Mouse (Mus musculus): ENCODE results near the gene Ccdc61. TPM values are rescaled to one million over a fixed set of nuclear protein-coding genes. Genes with fewer than 3 reads are reported as not detected.
A peak's percentile ranks its signal among the peaks of the same experiment; 100 is the strongest.

The Ccdc61 gene
- polyA plus RNA-seq (2014; fragmentation: Nextera tagmentation; extraction: Ambion mirVana): 20.4 and 24.7 TPM in 2 replicates

DNA sequence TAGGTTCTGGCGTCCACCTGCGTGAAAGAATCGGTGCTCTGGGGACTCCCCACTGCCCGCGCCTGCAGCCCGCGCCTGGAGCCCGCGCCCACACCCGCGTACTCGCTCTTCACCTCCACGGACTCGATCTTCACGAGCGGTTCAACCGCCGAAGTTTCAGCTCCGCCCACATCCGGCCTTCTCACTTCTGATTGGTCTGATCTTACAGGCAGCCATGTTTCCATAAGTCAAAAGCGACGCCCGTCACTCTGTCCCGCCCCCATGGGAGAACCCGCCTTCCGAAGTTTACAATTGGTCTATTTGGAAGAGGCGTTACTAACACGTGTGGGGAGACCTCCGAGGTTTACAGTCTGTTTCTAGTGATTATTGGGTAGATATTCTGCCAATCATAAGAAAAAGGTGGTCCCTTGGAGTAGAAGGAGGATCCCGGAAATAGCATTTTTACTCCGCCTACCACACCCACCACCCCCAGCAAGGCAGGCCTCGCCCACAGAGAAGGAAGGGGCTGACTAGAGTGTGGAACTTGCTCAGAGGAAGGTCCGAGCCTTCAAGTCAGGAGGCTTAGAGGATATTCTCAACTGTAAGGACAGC is at the start of gene Ccdc61:
TSS of gene Ccdc61 (minus strand) at position 175 of the 591 bp plus-strand sequence.
- H3K4me3 ChIP-seq (ENCODE audit: low read depth, low read length): peak within 1 kb of the TSS; percentile 76
- no peaks in the 10 kb centered on the region for H3K27me3 ChIP-seq (ENCODE audit: insufficient read depth, low read length)
- no peak for TF ChIP-seq CTCF (IDR thresholded peaks at IDR 0.05; ENCODE audit: low read depth)
- peak; percentile 99 for ATAC-seq (ENCODE audit: insufficient read depth)
- 0 out of 2 replicates have a peak, but pooled peaks cover 6% of the 10 kb centered on the region for H3K36me3 ChIP-seq (ENCODE audit: insufficient read depth)
- peak within 1 kb of the TSS; percentile 75 for H3K4me2 ChIP-seq
- H3K9ac ChIP-seq: peak within 1 kb of the TSS; percentile 67
- H3K27ac ChIP-seq (ENCODE audit: low read depth): no peak within 1 kb of the TSS
- peak; percentile 100 for DNase-seq
- 0% methylated on average over 33 of the region's 33 CpGs for WGBS
- peaks cover 7% of the 10 kb centered on the region; the same call in 1 of the 2 replicates for H3K4me1 ChIP-seq (ENCODE audit: insufficient read depth)
- no peaks in the 10 kb centered on the region for H3K9me3 ChIP-seq (ENCODE audit: low read depth, low read length)

DNA sequence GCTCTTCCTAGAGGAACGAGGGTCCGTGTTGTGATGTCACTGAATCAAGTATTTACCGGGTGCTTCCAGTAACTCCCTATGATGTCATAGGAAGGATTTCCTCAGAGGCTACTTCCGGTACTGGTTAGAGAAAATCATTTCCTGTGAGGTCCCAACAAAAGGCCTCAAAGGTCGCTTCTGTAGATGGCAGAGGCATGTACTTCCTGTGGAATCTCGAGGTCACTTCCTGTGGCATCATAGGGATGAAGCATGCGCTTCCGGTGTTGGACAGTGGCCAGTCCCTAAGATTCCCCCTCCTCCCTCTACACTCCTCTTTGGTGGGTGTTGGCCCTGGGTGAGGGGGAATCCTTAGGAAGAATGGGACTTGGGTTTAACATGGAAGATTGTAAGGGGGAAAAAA is 49.2 kb upstream of the Ccdc61 start:
- peaks cover 75% of the 10 kb centered on the region for H3K27me3 ChIP-seq (ENCODE audit: insufficient read depth, low read length)
- 47% methylated on average over 8 of the region's 8 CpGs for WGBS
- no peak overlapping the region for H3K4me3 ChIP-seq (ENCODE audit: low read depth, low read length)
- ATAC-seq (ENCODE audit: insufficient read depth) (peak; percentile 11; the same call in 1 of the 2 replicates), DNase-seq (peak; percentile 73)
- H3K27ac ChIP-seq (ENCODE audit: low read depth): 0 out of 2 replicates have a peak overlapping the region, but pooled peaks have one; percentile 27
- H3K36me3 ChIP-seq (ENCODE audit: insufficient read depth): no peaks in the 10 kb centered on the region
- no peaks in the 10 kb centered on the region for H3K9me3 ChIP-seq (ENCODE audit: low read depth, low read length)
- H3K4me1 ChIP-seq (ENCODE audit: insufficient read depth): 0 out of 2 replicates have a peak, but pooled peaks cover 3% of the 10 kb centered on the region
- no peak overlapping the region for H3K4me2 ChIP-seq
- H3K9ac ChIP-seq: no peak overlapping the region
- TF ChIP-seq CTCF (IDR thresholded peaks at IDR 0.05; ENCODE audit: low read depth): no peak

DNA sequence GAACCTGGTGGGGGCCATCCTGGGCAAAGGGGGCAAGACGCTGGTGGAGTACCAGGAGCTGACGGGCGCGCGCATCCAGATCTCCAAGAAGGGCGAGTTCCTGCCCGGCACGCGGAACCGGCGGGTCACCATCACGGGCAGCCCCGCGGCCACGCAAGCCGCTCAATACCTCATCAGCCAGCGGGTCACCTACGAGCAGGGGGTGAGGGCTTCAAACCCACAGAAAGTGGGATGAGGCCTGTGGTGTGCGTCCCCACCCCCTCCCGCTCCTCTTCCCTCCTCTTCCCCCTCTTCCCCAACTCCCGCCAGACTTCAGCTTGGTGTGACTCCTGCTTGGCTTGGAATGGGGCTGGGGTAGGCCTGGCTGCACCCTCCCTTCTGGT is 48.2 kb upstream of the Ccdc61 start:
- H3K9me3 ChIP-seq (ENCODE audit: low read depth, low read length): no peaks in the 10 kb centered on the region
- 3% methylated on average over 21 of the region's 21 CpGs for WGBS
- peak overlapping the region; percentile 59 for H3K9ac ChIP-seq
- H3K27me3 ChIP-seq (ENCODE audit: insufficient read depth, low read length): peaks cover 65% of the 10 kb centered on the region
- peak; percentile 65 for ATAC-seq (ENCODE audit: insufficient read depth)
- H3K4me1 ChIP-seq (ENCODE audit: insufficient read depth): 0 out of 2 replicates have a peak, but pooled peaks cover 3% of the 10 kb centered on the region
- peak overlapping the region; percentile 98 for H3K4me2 ChIP-seq
- no peaks in the 10 kb centered on the region for H3K36me3 ChIP-seq (ENCODE audit: insufficient read depth)
- peak overlapping the region; percentile 61 for H3K4me3 ChIP-seq (ENCODE audit: low read depth, low read length)
- DNase-seq: no peak
- no peak for TF ChIP-seq CTCF (IDR thresholded peaks at IDR 0.05; ENCODE audit: low read depth)
- H3K27ac ChIP-seq (ENCODE audit: low read depth): no peak overlapping the region

DNA sequence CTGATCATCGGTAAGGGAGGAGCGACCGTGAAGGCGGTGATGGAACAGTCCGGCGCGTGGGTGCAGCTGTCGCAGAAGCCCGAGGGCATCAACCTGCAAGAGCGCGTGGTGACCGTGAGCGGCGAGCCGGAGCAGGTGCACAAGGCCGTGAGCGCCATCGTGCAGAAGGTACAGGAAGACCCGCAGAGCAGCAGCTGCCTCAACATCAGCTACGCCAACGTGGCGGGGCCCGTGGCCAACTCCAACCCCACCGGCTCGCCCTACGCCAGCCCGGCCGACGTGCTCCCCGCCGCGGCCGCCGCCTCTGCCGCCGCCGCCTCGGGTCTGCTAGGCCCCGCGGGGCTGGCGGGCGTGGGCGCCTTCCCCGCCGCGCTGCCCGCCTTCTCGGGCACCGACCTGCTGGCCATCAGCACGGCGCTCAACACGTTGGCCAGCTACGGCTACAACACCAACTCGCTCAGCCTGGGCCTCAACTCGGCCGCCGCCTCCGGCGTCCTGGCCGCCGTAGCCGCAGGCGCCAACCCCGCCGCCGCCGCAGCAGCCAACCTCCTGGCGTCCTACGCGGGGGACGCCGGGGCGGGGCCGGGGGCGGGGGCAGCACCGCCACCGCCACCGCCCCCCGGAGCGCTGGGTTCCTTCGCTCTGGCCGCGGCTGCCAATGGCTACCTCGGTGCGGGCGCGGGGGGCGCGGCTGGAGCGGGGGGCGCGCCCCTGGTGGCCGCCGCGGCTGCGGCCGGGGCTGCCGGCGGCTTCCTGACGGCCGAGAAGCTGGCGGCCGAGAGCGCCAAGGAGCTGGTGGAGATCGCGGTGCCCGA is 47.6 kb upstream of the Ccdc61 start:
- peak; percentile 25; the same call in 1 of the 2 replicates for TF ChIP-seq CTCF (IDR thresholded peaks at IDR 0.05; ENCODE audit: low read depth)
- Histone ChIP-seq H3K9me3 (ENCODE audit: low read depth, low read length) (no peaks in the 10 kb centered on the region), H3K4me1 (ENCODE audit: insufficient read depth) (0 out of 2 replicates have a peak, but pooled peaks cover 3% of the 10 kb centered on the region), H3K4me3 (ENCODE audit: low read depth, low read length) (peak overlapping the region; percentile 61), H3K36me3 (ENCODE audit: insufficient read depth) (no peaks in the 10 kb centered on the region), H3K27me3 (ENCODE audit: insufficient read depth, low read length) (peaks cover 59% of the 10 kb centered on the region), H3K4me2 (peak overlapping the region; percentile 98), H3K9ac (peak overlapping the region; percentile 59), H3K27ac (ENCODE audit: low read depth) (0 out of 2 replicates have a peak overlapping the region, but pooled peaks have one; percentile 24)
- WGBS: under 1% methylated on average over 102 of the region's 107 CpGs
- DNase-seq (peak; percentile 83), ATAC-seq (ENCODE audit: insufficient read depth) (peak; percentile 90)

DNA sequence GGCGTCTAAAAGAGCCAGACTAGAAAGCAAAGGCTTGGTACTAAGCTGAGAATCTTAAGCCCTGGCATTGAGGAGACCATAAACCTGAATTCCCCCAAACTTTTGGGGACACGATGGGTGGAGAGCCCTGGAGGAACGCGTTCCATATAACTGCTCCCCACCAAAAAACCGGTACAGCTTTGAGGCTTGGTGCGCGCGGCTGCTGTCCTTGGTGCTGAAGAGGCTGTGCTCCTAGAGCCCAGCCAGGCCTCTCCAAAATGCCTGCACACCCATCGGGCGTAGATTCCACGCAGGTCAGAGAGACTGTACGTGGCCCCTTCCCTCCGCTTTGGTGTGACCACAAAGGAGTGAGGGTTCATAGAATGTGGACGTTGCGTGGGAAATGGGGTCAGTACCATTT is 41.2 kb upstream of the Ccdc61 start:
- Histone ChIP-seq H3K4me2 (no peak overlapping the region), H3K4me3 (ENCODE audit: low read depth, low read length) (no peak overlapping the region), H3K27ac (ENCODE audit: low read depth) (no peak overlapping the region), H3K36me3 (ENCODE audit: insufficient read depth) (no peaks in the 10 kb centered on the region), H3K9me3 (ENCODE audit: low read depth, low read length) (no peaks in the 10 kb centered on the region), H3K27me3 (ENCODE audit: insufficient read depth, low read length) (peaks cover 3% of the 10 kb centered on the region), H3K9ac (no peak overlapping the region), H3K4me1 (ENCODE audit: insufficient read depth) (no peaks in the 10 kb centered on the region)
- ATAC-seq (ENCODE audit: insufficient read depth) (0 out of 2 replicates have a peak, but pooled peaks have one; percentile 23), DNase-seq (peak; percentile 84)
- no peak for TF ChIP-seq CTCF (IDR thresholded peaks at IDR 0.05; ENCODE audit: low read depth)
- 17% methylated on average over 15 of the region's 15 CpGs for WGBS

DNA sequence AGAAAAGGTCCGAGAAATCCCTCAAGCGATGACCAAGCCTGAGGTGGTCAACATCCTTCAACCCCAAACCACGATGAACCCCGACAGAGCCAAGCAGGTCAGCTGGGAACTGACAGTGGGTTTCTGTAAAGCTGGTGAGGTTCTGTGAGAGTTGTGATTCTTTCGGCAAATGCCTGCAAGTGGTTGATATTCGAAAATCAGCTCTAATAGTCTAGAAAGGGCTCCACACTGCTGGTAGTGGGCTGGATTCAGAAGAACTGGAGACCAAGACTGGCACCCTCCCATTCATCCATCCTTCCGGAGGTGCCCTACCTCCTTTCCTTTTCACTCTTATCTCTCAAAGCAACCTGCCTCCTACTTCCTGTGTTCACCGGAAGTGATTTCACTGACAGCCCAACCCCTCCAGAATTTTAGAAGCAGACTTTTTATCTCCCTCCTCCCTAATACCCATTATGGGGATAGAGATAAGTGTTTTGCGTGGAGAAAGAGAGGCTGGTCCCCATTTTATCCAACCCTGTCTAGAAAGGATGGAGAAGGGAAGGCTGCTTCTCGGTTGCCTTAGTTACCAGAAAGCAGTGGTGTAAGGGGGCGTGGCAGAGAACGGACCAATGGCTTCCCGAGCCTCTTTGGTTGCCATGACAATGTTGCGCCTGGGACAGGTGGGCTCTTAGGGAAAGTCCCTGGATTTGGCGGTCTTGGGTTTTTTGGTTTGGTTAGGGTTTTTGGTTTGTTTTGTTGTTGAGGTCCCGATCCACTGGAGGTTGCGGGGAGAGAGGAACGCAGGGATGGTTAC is 40.5 kb upstream of the Ccdc61 start:
- ATAC-seq (ENCODE audit: insufficient read depth) (no peak), DNase-seq (no peak)
- H3K9me3 ChIP-seq (ENCODE audit: low read depth, low read length): no peaks in the 10 kb centered on the region
- no peaks in the 10 kb centered on the region for H3K27me3 ChIP-seq (ENCODE audit: insufficient read depth, low read length)
- H3K4me3 ChIP-seq (ENCODE audit: low read depth, low read length): no peak overlapping the region
- TF ChIP-seq CTCF (IDR thresholded peaks at IDR 0.05; ENCODE audit: low read depth): no peak
- no peak overlapping the region for H3K27ac ChIP-seq (ENCODE audit: low read depth)
- H3K9ac ChIP-seq: no peak overlapping the region
- no peaks in the 10 kb centered on the region for H3K4me1 ChIP-seq (ENCODE audit: insufficient read depth)
- H3K4me2 ChIP-seq: no peak overlapping the region
- H3K36me3 ChIP-seq (ENCODE audit: insufficient read depth): no peaks in the 10 kb centered on the region
- WGBS: 25% methylated on average over 18 of the region's 18 CpGs

All from lung, embryonic 14.5 days (tissue).